Mouse (Mus musculus) liver, adult 2 months (tissue): ENCODE results near the gene Gabrb2.

Experiments
- CTCF ChIP-seq: fragments of 200-500 bp; IDR thresholded peaks from 2 replicates; pipeline ENCODE4 v1.5.1; 2011; ENCODE audit warnings: low read depth, low read length, control low read depth
- POLR2A ChIP-seq: fragments of 200-500 bp; IDR thresholded peaks from 2 replicates; pipeline ENCODE4 v1.6.1; 2011; ENCODE audit warnings: low read length, control low read depth; ENCODE audit not compliant: insufficient read depth; ENCODE audit errors: extremely low read depth

DNA sequence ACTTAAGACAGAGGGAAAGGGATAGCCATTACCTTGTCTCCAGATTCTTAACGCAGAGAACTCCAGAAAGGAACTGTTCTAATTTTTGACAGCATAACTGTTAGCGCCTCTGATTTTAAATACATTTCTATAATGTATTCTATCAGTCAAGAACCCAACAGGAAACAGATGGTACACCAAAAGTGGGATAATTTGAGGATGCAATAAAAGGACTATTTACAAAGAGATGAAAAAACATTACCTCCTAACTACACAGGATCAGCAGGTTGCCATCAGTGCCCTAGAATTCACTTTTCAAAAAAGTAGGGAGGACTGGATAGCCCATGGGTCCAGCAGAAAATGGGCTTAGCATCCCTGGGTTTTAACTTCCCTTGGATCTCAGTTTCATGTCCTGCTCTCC, 102.4 kb downstream of the Gabrb2 start:
- TF ChIP-seq CTCF (no peak), POLR2A (no peak)
